Mouse (Mus musculus) neutrophil, adult 5-6 weeks (primary cell): ENCODE data around the gene R3hdml. TPM values are rescaled to one million over a fixed set of nuclear protein-coding genes. Genes with fewer than 3 reads are reported as not detected.

Source experiments
- ATAC-seq: fragments of 151-379, 151-347 bp; 2 replicates; pipeline ENCODE4 v1.8.0; 2017; ENCODE audit warnings: mild to moderate bottlenecking, moderate TSS enrichment; ENCODE audit not compliant: insufficient number of reproducible peaks, poor library complexity, low FRiP score, severe bottlenecking; ENCODE audit errors: extremely low read depth
- total RNA-seq: library from RNA; stranded (forward); fragments of 200-1000 nt; gene quantifications from 2 replicates; pipeline ENCODE4 v1.2.3, GENCODE M21; 2017

The R3hdml gene
- total RNA-seq, 1 experiment from 2014 or later: not detected

GRCm38 (mm10) chr2:163471136-163471535, 21.0 kb upstream of the R3hdml start:
- no peak for ATAC-seq

GRCm38 (mm10) chr2:163471710-163472465, 20.2 kb upstream of the R3hdml start:
- ATAC-seq: no peak; the same call in 1 of the 2 replicates

GRCm38 (mm10) chr2:163472466-163472851, 19.7 kb upstream of the R3hdml start, which contains the start of gene Fitm2:
TSS of gene Fitm2 (minus strand) at chr2:163472629.
- peak; percentile 95 for ATAC-seq

- no peak for ATAC-seq
These were observed 11.8 kb upstream of the R3hdml start for GRCm38 (mm10) chr2:163480191-163480825.

- ATAC-seq: no peak
These were observed 10.5 kb upstream of the R3hdml start for GRCm38 (mm10) chr2:163481539-163482029.

GRCm38 (mm10) chr2:163487360-163487759, 4.8 kb upstream of the R3hdml start:
- ATAC-seq: no peak

- no peak for ATAC-seq
These were observed 2.3 kb upstream of the R3hdml start for GRCm38 (mm10) chr2:163489725-163490291.

- ATAC-seq: no peak
These were observed 1.5 kb upstream of the R3hdml start for GRCm38 (mm10) chr2:163490656-163491055.

GRCm38 (mm10) chr2:163491351-163491750, 767 bp upstream of the R3hdml start:
- ATAC-seq: no peak

- no peak for ATAC-seq
These were observed 913 bp downstream of the R3hdml start for GRCm38 (mm10) chr2:163493031-163493430.

- ATAC-seq: no peak
These were observed 1.9 kb downstream of the R3hdml start for GRCm38 (mm10) chr2:163493976-163494375.

GRCm38 (mm10) chr2:163494456-163494855, 2.3 kb downstream of the R3hdml start:
- no peak for ATAC-seq

- ATAC-seq: no peak
These were observed 10.1 kb downstream of the R3hdml start for GRCm38 (mm10) chr2:163502219-163502618.

- no peak for ATAC-seq
These were observed 11.1 kb downstream of the R3hdml start for GRCm38 (mm10) chr2:163503191-163503590.

GRCm38 (mm10) chr2:163506300-163507004, 14.3 kb downstream of the R3hdml start, which contains the start of gene Hnf4a:
TSS of gene Hnf4a (plus strand) at chr2:163506808.
- ATAC-seq: no peak

GRCm38 (mm10) chr2:163525761-163526243, 33.7 kb downstream of the R3hdml start:
- ATAC-seq: no peak

GRCm38 (mm10) chr2:163527497-163527896, 35.4 kb downstream of the R3hdml start:
- no peak for ATAC-seq

GRCm38 (mm10) chr2:163530418-163530817, 38.3 kb downstream of the R3hdml start:
- ATAC-seq: no peak

- ATAC-seq: peak; percentile 52; the same call in 1 of the 2 replicates
These were observed 39.8 kb downstream of the R3hdml start for GRCm38 (mm10) chr2:163531917-163532316.
